Mouse (Mus musculus) forebrain, embryonic 16.5 days (tissue): Measurements from ENCODE around the gene Tmub1. TPM values are rescaled to one million over a fixed set of nuclear protein-coding genes. Genes with fewer than 3 reads are reported as not detected.
"Not testable (repeated sequence)": the region's sequence is repeated elsewhere in the genome, so short reads cannot be mapped to it uniquely, and the experiment has no call there.

Source experiments
- ATAC-seq: fragments of 200-750 bp; cut with Nextera tagmentation; 2 replicates; pipeline ENCODE4 v1.8.0; 2017; ENCODE audit warnings: mild to moderate bottlenecking, moderate library complexity
- H3K27ac ChIP-seq: fragments of 300-500 bp; sonication (generic); 2 replicates; pipeline ENCODE4 v1.5.1; 2014; ENCODE audit warnings: low read length, control low read depth
- H3K27me3 ChIP-seq: fragments of 300-500 bp; sonication (generic); replicated peaks from 2 replicates; pipeline ENCODE4 v1.6.1; 2014; ENCODE audit warnings: low read length; ENCODE audit not compliant: control insufficient read depth, insufficient read depth
- H3K36me3 ChIP-seq: fragments of 300-500 bp; sonication (generic); 2 replicates; pipeline ENCODE4 v1.6.1; 2014; ENCODE audit not compliant: control insufficient read depth, insufficient read depth
- H3K4me1 ChIP-seq: fragments of 300-500 bp; sonication (generic); replicated peaks from 2 replicates; pipeline ENCODE4 v1.6.1; 2014; ENCODE audit warnings: low read length; ENCODE audit not compliant: control insufficient read depth, insufficient read depth
- H3K4me2 ChIP-seq: fragments of 300-500 bp; sonication (generic); 2 replicates; pipeline ENCODE4 v1.6.1; 2014; ENCODE audit warnings: mild to moderate bottlenecking, low read length, control low read depth
- H3K4me3 ChIP-seq: fragments of 300-500 bp; sonication (generic); replicated peaks from 2 replicates; pipeline ENCODE4 v1.5.1; 2014; ENCODE audit warnings: mild to moderate bottlenecking, low read length, control low read depth
- H3K9ac ChIP-seq: fragments of 300-500 bp; sonication (generic); replicated peaks from 2 replicates; pipeline ENCODE4 v1.6.1; 2014; ENCODE audit warnings: low read depth, low read length, control low read depth
- H3K9me3 ChIP-seq: fragments of 300-500 bp; sonication (generic); 2 replicates; pipeline ENCODE4 v1.6.1; 2016; ENCODE audit warnings: low read length; ENCODE audit not compliant: control insufficient read depth
- WGBS: fragments of 180-500 bp; shearing (Covaris S2); extraction: QIAGEN DNeasy Blood & Tissue Kit; methylation state at CpG from one replicate; pipeline ENCODE4 v1.1.7; 2014; 5-methylcytosine and 5-hydroxymethylcytosine counted together
- polyA plus RNA-seq: library from polyadenylated mRNA; unstranded; fragments of >200 nt; fragmentation: Nextera tagmentation; extraction: Ambion mirVana; gene quantifications from 2 replicates; pipeline ENCODE4 v1.2.1, GENCODE M21; 2015

Gene Tmub1
- polyA plus RNA-seq, 1 experiment from 2014 or later: 45.4 TPM

GRCm38 (mm10) chr5:24401969-24402368 lies 45.7 kb downstream of the Tmub1 start:
- Histone ChIP-seq H3K36me3 (peaks cover 4% of the 10 kb centered on the region; the same call in 1 of the 2 replicates), H3K27me3 (no peaks in the 10 kb centered on the region), H3K4me3 (no peak overlapping the region), H3K4me1 (no peaks in the 10 kb centered on the region), H3K9ac (no peak overlapping the region), H3K27ac (no peak overlapping the region), H3K4me2 (no peak overlapping the region), H3K9me3 (no peaks in the 10 kb centered on the region)
- 67% methylated on average over 9 of the region's 9 CpGs for WGBS
- no peak for ATAC-seq

GRCm38 (mm10) chr5:24400911-24401605 lies 46.6 kb downstream of the Tmub1 start:
- Histone ChIP-seq H3K27ac (no peak overlapping the region), H3K9me3 (no peaks in the 10 kb centered on the region), H3K27me3 (no peaks in the 10 kb centered on the region), H3K4me3 (no peak overlapping the region), H3K9ac (no peak overlapping the region), H3K36me3 (peaks cover 4% of the 10 kb centered on the region; the same call in 1 of the 2 replicates), H3K4me1 (no peaks in the 10 kb centered on the region), H3K4me2 (no peak overlapping the region)
- WGBS: 94% methylated on average over 5 of the region's 5 CpGs
- no peak for ATAC-seq

GRCm38 (mm10) chr5:24400362-24400761 lies 47.3 kb downstream of the Tmub1 start:
- Histone ChIP-seq H3K4me3 (no peak overlapping the region), H3K27me3 (no peaks in the 10 kb centered on the region), H3K4me2 (no peak overlapping the region), H3K9me3 (no peaks in the 10 kb centered on the region), H3K36me3 (peaks cover 4% of the 10 kb centered on the region; the same call in 1 of the 2 replicates), H3K4me1 (peaks cover under 1% of the 10 kb centered on the region; the same call in 1 of the 2 replicates), H3K27ac (no peak overlapping the region), H3K9ac (no peak overlapping the region)
- no peak for ATAC-seq
- 93% methylated on average over 11 of the region's 11 CpGs for WGBS

- Histone ChIP-seq H3K4me3 (no peak overlapping the region), H3K36me3 (peaks cover 4% of the 10 kb centered on the region; the same call in 1 of the 2 replicates), H3K4me1 (peaks cover 7% of the 10 kb centered on the region), H3K27ac (no peak overlapping the region), H3K9me3 (no peaks in the 10 kb centered on the region), H3K27me3 (no peaks in the 10 kb centered on the region), H3K4me2 (no peak overlapping the region), H3K9ac (no peak overlapping the region)
- 90% methylated on average over 10 of the region's 10 CpGs for WGBS
- ATAC-seq: no peak
These were observed 48.0 kb downstream of the Tmub1 start for GRCm38 (mm10) chr5:24399686-24400085.

- H3K27me3 ChIP-seq, H3K9me3 ChIP-seq, H3K36me3 ChIP-seq, H3K9ac ChIP-seq, H3K4me1 ChIP-seq, H3K4me3 ChIP-seq, H3K27ac ChIP-seq, ATAC-seq, H3K4me2 ChIP-seq: not testable (repeated sequence)
- WGBS: 89% methylated on average over 6 of the region's 6 CpGs
These were observed 51.4 kb downstream of the Tmub1 start for GRCm38 (mm10) chr5:24396254-24396653.

Other genes starting within 250 kb of the Tmub1 start
- gene Kcnh2, start 96.2 kb downstream of the Tmub1 start, polyA plus RNA-seq: 4.7 and 6.2 TPM in 2 replicates
- gene Nos3, start 83.0 kb downstream of the Tmub1 start, polyA plus RNA-seq: 7.5 and 9.9 TPM in 2 replicates
- 1.8 and 1.9 TPM in 2 replicates for gene Atg9b, start 55.7 kb downstream of the Tmub1 start, polyA plus RNA-seq
- gene Abcb8, start 54.2 kb downstream of the Tmub1 start, polyA plus RNA-seq: 46.1 and 58.1 TPM in 2 replicates
- 0.14 and 0.36 TPM in 2 replicates for gene Asic3, start 34.5 kb downstream of the Tmub1 start, polyA plus RNA-seq
- 106 and 127 TPM in 2 replicates for gene Cdk5, start 24.3 kb downstream of the Tmub1 start, polyA plus RNA-seq
- gene Slc4a2, start 24.0 kb downstream of the Tmub1 start, polyA plus RNA-seq: 19.1 and 23.9 TPM in 2 replicates
- gene Fastk, start 2.6 kb downstream of the Tmub1 start, polyA plus RNA-seq: 92.2 and 96.3 TPM in 2 replicates
- gene Agap3, start 4.3 kb upstream of the Tmub1 start, polyA plus RNA-seq: 57.0 and 58.6 TPM in 2 replicates
- gene Gbx1, start 79.3 kb upstream of the Tmub1 start, polyA plus RNA-seq: 0.45 and 1.3 TPM in 2 replicates
- 0.09 and 0.11 TPM in 2 replicates for gene Asb10, start 93.1 kb upstream of the Tmub1 start, polyA plus RNA-seq
- 0.26 and 0.35 TPM in 2 replicates for gene 4931409K22Rik, start 109.0 kb upstream of the Tmub1 start, polyA plus RNA-seq
- 107 and 109 TPM in 2 replicates for gene Abcf2, start 129.6 kb upstream of the Tmub1 start, polyA plus RNA-seq
- gene Chpf2, start 138.9 kb upstream of the Tmub1 start, polyA plus RNA-seq: 20.5 and 20.8 TPM in 2 replicates
- gene Smarcd3, start 176.6 kb upstream of the Tmub1 start, polyA plus RNA-seq: 156 and 181 TPM in 2 replicates
- 70.0 and 71.2 TPM in 2 replicates for gene Nub1, start 237.7 kb upstream of the Tmub1 start, polyA plus RNA-seq